Mouse (Mus musculus): ENCODE results near the gene Man1c1. TPM values are rescaled to one million over a fixed set of nuclear protein-coding genes. Genes with fewer than 3 reads are reported as not detected.

Gene Man1c1
- total RNA-seq, 2 experiments from 2014 or later: 16.7 to 17.9 TPM

DNA sequence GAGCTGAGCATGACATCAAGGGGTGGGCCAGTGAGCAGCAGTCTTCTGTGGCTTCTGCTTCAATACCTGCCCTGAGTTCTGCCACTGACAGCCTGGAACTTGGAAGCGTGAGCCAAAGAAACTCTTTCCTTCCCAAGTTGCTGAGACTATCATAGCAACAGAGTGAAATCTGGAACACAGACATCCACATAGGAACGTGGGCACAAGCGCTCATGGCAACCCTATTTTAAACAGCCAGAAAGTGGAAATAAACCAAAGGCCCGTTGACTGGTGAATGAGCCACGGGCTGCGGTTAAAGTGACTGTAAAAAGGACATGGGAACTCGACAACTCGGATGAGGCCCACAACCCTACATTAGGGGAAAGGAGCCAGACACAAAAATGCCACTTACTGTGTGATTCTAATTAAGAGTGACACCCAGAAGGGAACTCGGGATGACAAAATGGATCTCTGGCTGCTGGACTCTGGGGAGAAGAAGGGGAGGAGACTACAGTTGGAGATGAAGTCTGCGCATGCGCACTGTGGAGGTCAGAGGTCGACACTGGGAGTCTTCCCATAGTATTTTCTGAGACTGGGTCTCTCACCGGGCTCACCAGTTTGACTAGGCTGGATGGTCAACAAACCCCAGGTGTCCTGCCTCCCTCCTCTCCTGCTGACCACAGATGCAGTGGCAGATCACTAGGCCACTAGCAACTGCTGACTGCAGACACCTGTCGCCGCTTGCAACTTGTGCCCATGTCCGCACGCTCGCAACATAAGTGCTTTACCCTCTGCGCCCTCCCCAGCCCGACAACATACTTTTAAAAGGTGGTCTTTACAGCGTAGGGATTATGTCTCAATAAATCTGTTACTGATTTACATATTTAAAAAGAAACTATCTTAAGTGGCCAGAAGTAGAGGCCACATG lies 58.8 kb downstream of the Man1c1 start:
- no peak for DNase-seq (ENCODE audit: low spot score in 2 of 2)

- no peak for DNase-seq (ENCODE audit: low spot score in 2 of 2)
Observed at GRCm38 (mm10) chr4:134644410-134644809, 59.7 kb downstream of the Man1c1 start.

DNA sequence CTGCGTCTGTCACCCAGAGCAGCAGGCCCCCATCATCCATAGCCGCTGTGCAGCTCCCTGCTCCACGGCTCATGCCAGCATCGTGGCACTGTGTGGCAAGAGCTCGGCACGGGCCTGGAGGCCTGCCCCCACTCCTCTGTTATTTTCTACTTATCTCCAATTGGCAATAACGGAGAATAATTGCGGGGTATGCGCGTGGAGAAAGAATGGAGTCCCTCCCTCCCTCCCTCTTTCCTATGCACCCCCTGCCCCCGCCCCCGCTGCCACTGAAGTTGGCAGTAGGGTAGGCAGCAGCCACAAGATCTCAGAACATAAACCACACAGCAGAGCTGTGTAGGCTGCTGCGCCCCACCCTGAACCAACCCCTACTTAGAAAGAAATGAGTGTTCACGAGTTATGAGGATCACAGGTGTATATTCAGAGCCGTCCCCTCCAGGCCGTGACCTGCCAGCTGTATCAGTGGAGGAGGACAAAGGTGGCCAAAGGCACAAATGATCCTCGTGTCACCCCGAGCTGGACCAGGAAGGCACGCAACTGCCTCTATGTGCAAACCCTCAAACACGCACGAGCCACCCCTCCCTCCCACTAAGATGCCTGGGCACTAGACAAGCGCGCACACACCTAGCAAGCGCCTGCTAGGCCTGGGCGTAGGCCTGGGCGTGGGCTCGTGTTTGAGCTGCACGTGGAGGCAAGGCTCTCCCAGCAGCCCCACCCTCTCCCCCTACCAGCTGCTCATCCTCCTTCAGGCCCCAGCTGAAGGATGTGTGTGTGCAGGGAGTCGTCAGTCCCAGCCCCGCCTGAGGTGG lies 62.2 kb downstream of the Man1c1 start:
- no peak for DNase-seq (ENCODE audit: low spot score in 2 of 2)

- no peak for DNase-seq (ENCODE audit: low spot score in 2 of 2)
Observed at GRCm38 (mm10) chr4:134639325-134639724, 64.8 kb downstream of the Man1c1 start.

- no peak for DNase-seq (ENCODE audit: low spot score in 2 of 2)
Observed at GRCm38 (mm10) chr4:134638111-134638550, 66.0 kb downstream of the Man1c1 start.

DNA sequence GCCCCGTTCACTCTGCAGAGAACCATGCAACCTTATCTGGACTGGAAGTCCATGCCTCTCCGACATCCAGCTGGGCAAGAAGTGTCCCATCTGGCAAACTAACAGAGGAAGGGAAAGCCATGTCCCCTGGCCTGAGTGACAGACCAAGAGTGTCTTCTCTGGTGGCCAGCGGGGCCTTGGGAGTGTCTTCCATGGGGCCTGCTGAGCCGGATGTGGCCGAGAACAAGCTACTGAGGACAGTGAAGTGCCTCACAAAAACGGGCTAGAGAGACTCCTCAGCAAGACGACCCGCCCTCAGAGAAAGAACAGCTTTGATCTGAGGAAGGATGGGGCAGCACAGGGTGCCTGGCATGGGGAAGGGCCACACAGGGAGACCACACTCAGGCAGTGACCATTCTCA lies 67.7 kb downstream of the Man1c1 start:
- DNase-seq (ENCODE audit: low spot score in 2 of 2): no peak

- DNase-seq (ENCODE audit: low spot score in 2 of 2): no peak
Observed at GRCm38 (mm10) chr4:134634001-134634400, 70.1 kb downstream of the Man1c1 start.

- DNase-seq (ENCODE audit: low spot score in 2 of 2): peak in 1 of 2 experiments; percentile 70
Observed at GRCm38 (mm10) chr4:134632131-134632711, 71.9 kb downstream of the Man1c1 start.

GRCm38 (mm10) chr4:134631471-134632130 lies 72.5 kb downstream of the Man1c1 start:
- DNase-seq (ENCODE audit: low spot score in 2 of 2): no peak

DNA sequence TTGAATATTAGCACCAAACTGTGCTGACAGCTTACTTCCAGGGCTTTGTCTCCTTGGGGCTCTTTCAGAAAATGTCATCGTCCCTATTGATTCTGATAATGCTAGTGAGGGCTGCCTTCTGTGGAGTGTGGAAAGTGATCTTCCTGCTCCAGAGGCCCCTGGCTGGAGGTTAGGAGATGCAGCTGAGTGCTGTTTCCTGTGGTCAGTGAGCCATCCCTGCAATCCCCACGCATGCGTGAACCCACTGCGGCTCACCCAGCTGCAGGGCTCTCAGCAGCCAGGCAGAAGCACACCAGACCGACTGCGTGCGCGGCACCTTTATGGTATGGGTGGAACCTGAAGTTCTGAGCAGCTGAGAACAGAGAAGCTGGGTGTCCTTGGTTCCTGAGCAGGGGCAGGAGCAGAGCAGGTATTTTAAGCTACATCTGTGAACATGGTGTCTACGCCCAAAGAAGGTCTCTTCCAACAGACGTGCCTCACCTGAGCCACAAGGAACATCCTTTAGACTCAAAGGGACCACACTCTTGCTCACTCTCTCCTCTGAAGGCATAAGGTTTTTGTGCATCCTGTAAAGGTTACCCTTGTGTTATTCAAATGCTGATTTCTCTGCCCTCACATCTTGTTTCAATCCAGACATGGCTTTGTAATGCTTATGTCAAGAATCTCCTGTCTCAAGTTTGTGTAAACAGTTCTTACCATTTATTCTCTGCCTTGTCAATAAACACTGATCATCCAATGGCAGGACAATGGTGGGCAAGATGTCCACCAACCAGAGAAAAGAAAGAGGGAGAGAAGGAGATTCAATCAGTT lies 75.3 kb downstream of the Man1c1 start:
- DNase-seq (ENCODE audit: low spot score in 2 of 2): no peak

DNA sequence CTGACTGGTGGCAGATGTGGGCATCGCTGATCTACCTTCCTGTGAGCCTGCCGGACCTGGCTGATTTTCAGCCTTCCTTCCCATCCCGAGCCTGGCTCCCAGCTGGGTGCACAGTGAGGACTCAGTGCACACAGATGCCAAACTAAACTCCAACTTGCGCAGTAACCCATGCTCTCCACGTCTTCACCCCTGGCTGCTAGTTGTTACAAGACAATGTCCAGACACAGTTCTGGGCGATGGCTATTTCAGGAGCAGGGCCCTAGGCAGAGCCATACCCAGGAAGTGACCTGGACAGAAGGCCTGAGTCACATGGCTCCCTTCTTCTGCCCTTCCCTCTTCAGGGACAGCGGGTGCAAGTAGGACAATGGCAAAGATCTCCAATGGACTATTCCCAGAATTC lies 76.0 kb downstream of the Man1c1 start:
- no peak for DNase-seq (ENCODE audit: low spot score in 2 of 2)

- DNase-seq (ENCODE audit: low spot score in 2 of 2): no peak
Observed at GRCm38 (mm10) chr4:134626883-134627282, 77.2 kb downstream of the Man1c1 start.

DNA sequence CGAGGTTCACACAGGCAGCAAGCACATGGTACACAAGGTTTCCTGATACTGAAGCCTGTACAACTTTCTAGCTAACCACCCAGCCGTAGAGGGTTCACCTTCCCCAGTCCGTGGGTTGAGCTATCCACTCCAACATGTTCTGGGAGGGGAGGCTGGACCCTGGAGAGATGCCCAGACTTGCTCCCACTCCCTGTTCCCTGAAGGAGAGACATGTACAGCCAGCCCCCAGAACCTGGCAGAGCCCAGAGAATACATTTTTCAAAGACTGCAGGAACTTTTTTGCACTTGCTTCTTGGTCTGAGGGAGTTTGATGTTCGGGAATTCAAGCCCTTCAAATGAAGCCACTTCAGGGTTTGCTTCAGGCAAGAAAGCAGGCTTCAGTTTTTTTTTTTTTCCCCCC lies 77.7 kb downstream of the Man1c1 start:
- no peak for DNase-seq (ENCODE audit: low spot score in 2 of 2)

- peak; percentile 41 to 70 for DNase-seq (ENCODE audit: low spot score in 2 of 2)
Observed at GRCm38 (mm10) chr4:134624109-134624862, 79.8 kb downstream of the Man1c1 start.

GRCm38 (mm10) chr4:134621695-134622094 lies 82.4 kb downstream of the Man1c1 start:
- DNase-seq (ENCODE audit: low spot score in 2 of 2): no peak

DNA sequence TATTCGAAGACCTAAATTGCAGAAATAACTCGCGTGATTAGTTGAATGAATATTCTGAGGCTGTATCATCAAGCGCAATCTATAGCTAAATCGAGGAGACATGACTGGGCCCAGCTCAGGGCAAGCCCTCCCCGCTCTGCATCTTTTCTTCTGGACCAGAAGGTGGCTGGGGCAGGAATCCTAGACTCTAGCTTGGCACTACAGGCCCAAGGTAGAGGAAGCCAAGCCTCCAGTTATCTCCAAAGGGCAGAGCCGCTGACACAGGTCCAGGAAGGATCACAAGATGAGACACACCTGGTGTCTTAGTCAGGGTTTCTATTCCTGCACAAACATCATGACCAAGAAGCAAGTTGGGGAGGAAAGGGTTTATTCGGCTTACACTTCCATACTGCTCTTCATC lies 83.8 kb downstream of the Man1c1 start:
- no peak for DNase-seq (ENCODE audit: low spot score in 2 of 2)

GRCm38 (mm10) chr4:134619489-134619870 lies 84.6 kb downstream of the Man1c1 start:
- DNase-seq (ENCODE audit: low spot score in 2 of 2): no peak

DNA sequence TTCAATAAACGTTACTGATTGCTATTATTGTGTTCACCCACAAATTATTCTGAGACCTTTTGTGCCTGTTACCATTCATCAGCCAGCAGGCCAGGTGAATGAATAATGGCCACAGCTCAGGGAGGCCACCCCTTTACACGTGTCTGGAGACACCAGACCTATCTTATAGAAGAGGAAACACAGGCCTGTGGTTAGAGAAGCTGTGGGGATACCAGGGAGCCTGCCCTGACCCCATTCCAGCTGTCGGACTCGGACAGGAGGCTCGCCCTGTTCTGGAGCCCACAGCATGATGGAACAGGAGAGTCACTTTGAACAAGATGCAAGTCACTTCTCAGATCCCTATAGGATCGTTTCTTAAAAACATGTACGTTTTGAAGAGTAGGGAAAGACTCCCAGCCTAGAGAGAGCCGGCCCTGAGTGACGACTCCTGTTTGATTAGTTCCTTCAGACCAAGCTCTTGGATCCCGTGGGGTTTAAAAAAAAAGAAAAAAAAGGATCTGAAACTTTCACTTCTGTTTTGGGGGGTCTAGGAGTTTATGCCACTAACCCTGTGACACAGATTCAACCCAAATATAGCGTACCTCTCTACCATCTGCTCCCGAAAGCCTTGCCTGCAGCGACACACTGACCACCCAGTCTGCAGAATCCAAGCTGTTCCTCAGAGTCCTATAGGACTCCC lies 85.1 kb downstream of the Man1c1 start:
- DNase-seq (ENCODE audit: low spot score in 2 of 2): no peak

GRCm38 (mm10) chr4:134617779-134618178 lies 86.3 kb downstream of the Man1c1 start:
- no peak for DNase-seq (ENCODE audit: low spot score in 2 of 2)

All from gastrocnemius, postnatal 4 days (tissue).